In the genomic region with DNA sequence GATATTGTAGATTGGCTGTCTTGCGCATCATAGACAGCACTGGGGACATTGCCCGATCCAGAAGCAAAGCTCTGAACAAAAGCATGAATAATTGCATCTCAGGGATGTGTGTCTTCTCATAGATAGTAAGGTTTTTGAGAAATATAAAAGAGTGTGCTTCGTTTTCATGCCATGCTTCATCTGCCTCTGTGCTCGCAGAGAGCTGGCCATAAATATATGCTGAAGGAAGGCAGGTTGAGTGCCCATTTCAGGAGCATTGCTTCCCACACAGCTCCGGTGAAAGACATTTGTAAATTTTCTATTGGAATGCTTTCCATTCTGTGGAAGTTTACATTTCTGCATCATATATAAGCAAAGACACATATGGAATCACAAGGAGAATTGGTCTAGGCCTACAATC, we compare ENCODE assay signal across 27 mouse cellular contexts.
A peak's percentile ranks its signal among the peaks of the same experiment; 100 is the strongest.
DNase-seq lines count a peak whose midpoint lies in the region; ATAC-seq and TF ChIP-seq lines count a peak whose summit lies in the region.
"Had no signal": no experiment of that assay in that cellular context is flagged by ENCODE, and none has a peak within 500 bp of the region (broad histone marks: within the 10 kb centered on the region; RNA-seq: fewer than 3 reads in every experiment).

No protein-coding gene starts in this region.

- no peak for TF ChIP-seq CTCF in hindbrain, postnatal 0 days (IDR thresholded peaks at IDR 0.05; ENCODE audit: low read depth)

- no peaks in the 10 kb centered on the region for H3K36me3 ChIP-seq in hindbrain, embryonic 13.5 days
- H3K36me3 ChIP-seq in hindbrain, embryonic 12.5 days = no peaks in the 10 kb centered on the region
- H3K36me3 ChIP-seq in hindbrain, postnatal 0 days (ENCODE audit: insufficient read depth, low read length) = no peaks in the 10 kb centered on the region
- no peaks in the 10 kb centered on the region for H3K36me3 ChIP-seq in hindbrain, embryonic 14.5 days (replicated peaks; ENCODE audit: control insufficient read depth, insufficient read depth)
- H3K36me3 ChIP-seq in neural tube, embryonic 13.5 days = no peaks in the 10 kb centered on the region
- H3K36me3 ChIP-seq: embryonic facial prominence, embryonic 12.5 days; embryonic facial prominence, embryonic 15.5 days; G1E had no signal

- intact Hi-C loops in gastrocnemius, postnatal 14 days (cut with DNase I; ENCODE audit: low total_unique reads) = no loop called here

- no peaks in the 10 kb centered on the region for H3K27me3 ChIP-seq in hindbrain, embryonic 13.5 days
- no peaks in the 10 kb centered on the region for H3K27me3 ChIP-seq in hindbrain, embryonic 12.5 days
- H3K27me3 ChIP-seq in hindbrain, postnatal 0 days (ENCODE audit: insufficient read depth, low read length) = no peaks in the 10 kb centered on the region
- H3K27me3 ChIP-seq in hindbrain, embryonic 14.5 days (ENCODE audit: control insufficient read depth, insufficient read depth, low read length) = no peaks in the 10 kb centered on the region
- H3K27me3 ChIP-seq in neural tube, embryonic 13.5 days = no peaks in the 10 kb centered on the region
- H3K27me3 ChIP-seq: CH12.LX; embryonic facial prominence, embryonic 12.5 days; embryonic facial prominence, embryonic 15.5 days; Patski had no signal

- no peaks in the 10 kb centered on the region for H3K9me3 ChIP-seq in hindbrain, embryonic 13.5 days
- no peaks in the 10 kb centered on the region for H3K9me3 ChIP-seq in hindbrain, embryonic 12.5 days (replicated peaks)
- H3K9me3 ChIP-seq in hindbrain, postnatal 0 days (ENCODE audit: low read length) = no peaks in the 10 kb centered on the region
- no peaks in the 10 kb centered on the region for H3K9me3 ChIP-seq in hindbrain, embryonic 14.5 days (ENCODE audit: control insufficient read depth, low read length)
- H3K9me3 ChIP-seq in neural tube, embryonic 13.5 days = no peaks in the 10 kb centered on the region
- H3K9me3 ChIP-seq: embryonic facial prominence, embryonic 12.5 days; embryonic facial prominence, embryonic 15.5 days had no signal

- no peak for DNase-seq in hindbrain, postnatal 0 days (ENCODE audit: low spot score)
- DNase-seq in hindbrain, embryonic 14.5 days (ENCODE audit: low spot score) = no peak
- no peak for DNase-seq in neural tube, embryonic 10.5 days (ENCODE audit: extremely low spot score, low spot score)
- DNase-seq in brain, adult 2 months (ENCODE audit: low read depth, low spot score) = peak; percentile 29
- no peak for DNase-seq in gastrocnemius, postnatal 14 days
- DNase-seq: adrenal gland, postnatal 10 days; adrenal gland, postnatal 36 days; B cell, adult 2 months; cerebellum, adult 11 months; cerebellum, adult 2 months; cerebellum, adult 9-11 months; cerebellum, postnatal 25 days; forebrain, postnatal 0 days; gastrocnemius, postnatal 10 days; heart, adult 11 months had no signal

- no peak overlapping the region for H3K27ac ChIP-seq in hindbrain, embryonic 13.5 days
- no peak overlapping the region for H3K27ac ChIP-seq in hindbrain, embryonic 12.5 days
- peak overlapping the region; percentile 48; the same call in 1 of the 2 replicates for H3K27ac ChIP-seq in hindbrain, postnatal 0 days
- H3K27ac ChIP-seq in hindbrain, embryonic 14.5 days = no peak overlapping the region
- H3K27ac ChIP-seq in neural tube, embryonic 13.5 days (replicated peaks) = 0 out of 2 replicates have a peak overlapping the region, but pooled peaks have one; percentile 9
- H3K27ac ChIP-seq: embryonic facial prominence, embryonic 12.5 days; embryonic facial prominence, embryonic 15.5 days had no signal

- H3K4me3 ChIP-seq in hindbrain, embryonic 13.5 days = no peak overlapping the region
- H3K4me3 ChIP-seq in hindbrain, embryonic 12.5 days = no peak overlapping the region
- H3K4me3 ChIP-seq in hindbrain, postnatal 0 days (ENCODE audit: low read length) = no peak overlapping the region
- no peak overlapping the region for H3K4me3 ChIP-seq in hindbrain, embryonic 14.5 days (replicated peaks; ENCODE audit: low read length)
- no peak overlapping the region for H3K4me3 ChIP-seq in neural tube, embryonic 13.5 days
- H3K4me3 ChIP-seq: embryonic facial prominence, embryonic 12.5 days; embryonic facial prominence, embryonic 15.5 days had no signal

- no peak for ATAC-seq in hindbrain, embryonic 13.5 days (ENCODE audit: low FRiP score)
- ATAC-seq in hindbrain, embryonic 12.5 days (ENCODE audit: low FRiP score) = no peak
- no peak for ATAC-seq in hindbrain, postnatal 0 days
- ATAC-seq in hindbrain, embryonic 14.5 days (ENCODE audit: low FRiP score) = no peak
- ATAC-seq in neural tube, embryonic 13.5 days (ENCODE audit: low read depth) = no peak
- ATAC-seq: forebrain, embryonic 14.5 days; forebrain, postnatal 0 days; inflammation-experienced regulatory T-cells, adult 6 months; intestine, embryonic 16.5 days; Patski had no signal

- no peak overlapping the region for H3K4me2 ChIP-seq in hindbrain, embryonic 13.5 days
- H3K4me2 ChIP-seq in hindbrain, embryonic 12.5 days (replicated peaks) = no peak overlapping the region
- no peak overlapping the region for H3K4me2 ChIP-seq in hindbrain, postnatal 0 days (ENCODE audit: low read depth, low read length)
- H3K4me2 ChIP-seq in hindbrain, embryonic 14.5 days (replicated peaks) = no peak overlapping the region
- no peak overlapping the region for H3K4me2 ChIP-seq in neural tube, embryonic 13.5 days
- H3K4me2 ChIP-seq: embryonic facial prominence, embryonic 12.5 days; embryonic facial prominence, embryonic 15.5 days; heart, embryonic 11.5 days had no signal

- WGBS in hindbrain, embryonic 13.5 days = 83% methylated on average over 5 of the region's 5 CpGs
- WGBS in hindbrain, embryonic 12.5 days = 90% methylated on average over 5 of the region's 5 CpGs
- WGBS in hindbrain, postnatal 0 days = 75% methylated on average over 5 of the region's 5 CpGs
- WGBS in hindbrain, embryonic 14.5 days = 82% methylated on average over 5 of the region's 5 CpGs
- 78% methylated on average over 5 of the region's 5 CpGs for WGBS in neural tube, embryonic 13.5 days

- H3K9ac ChIP-seq in hindbrain, embryonic 13.5 days = peak overlapping the region; percentile 24; the same call in 1 of the 2 replicates
- H3K9ac ChIP-seq in hindbrain, embryonic 12.5 days = no peak overlapping the region
- H3K9ac ChIP-seq in hindbrain, postnatal 0 days (replicated peaks; ENCODE audit: low read length) = no peak overlapping the region
- H3K9ac ChIP-seq in hindbrain, embryonic 14.5 days = no peak overlapping the region
- no peak overlapping the region for H3K9ac ChIP-seq in neural tube, embryonic 13.5 days
- H3K9ac ChIP-seq: embryonic facial prominence, embryonic 12.5 days; embryonic facial prominence, embryonic 15.5 days; forebrain, postnatal 0 days had no signal

- H3K4me1 ChIP-seq in hindbrain, embryonic 13.5 days (replicated peaks) = no peaks in the 10 kb centered on the region
- H3K4me1 ChIP-seq in hindbrain, embryonic 12.5 days = no peaks in the 10 kb centered on the region
- H3K4me1 ChIP-seq in hindbrain, postnatal 0 days (ENCODE audit: insufficient read depth, low read length) = no peaks in the 10 kb centered on the region
- H3K4me1 ChIP-seq in hindbrain, embryonic 14.5 days (replicated peaks; ENCODE audit: control insufficient read depth, insufficient read depth, low read length) = no peaks in the 10 kb centered on the region
- no peaks in the 10 kb centered on the region for H3K4me1 ChIP-seq in neural tube, embryonic 13.5 days (replicated peaks)
- H3K4me1 ChIP-seq: embryonic facial prominence, embryonic 12.5 days; embryonic facial prominence, embryonic 15.5 days had no signal

Comparison
In these comparisons a context has a peak if more than half of its experiments do, and no peak if none do; other contexts are left out.
1. H3K27ac ChIP-seq: peak in hindbrain, postnatal 0 days (single experiment) and neural tube, embryonic 13.5 days (single experiment); none in hindbrain, embryonic 13.5 days (single experiment), hindbrain, embryonic 12.5 days (single experiment) and hindbrain, embryonic 14.5 days (single experiment).